Mouse (Mus musculus) adrenal gland, postnatal 25 days (tissue): ENCODE measurements around the gene Tnrc6b. TPM values are rescaled to one million over a fixed set of nuclear protein-coding genes. Genes with fewer than 3 reads are reported as not detected.
"Not testable (repeated sequence)": the region's sequence is repeated elsewhere in the genome, so short reads cannot be mapped to it uniquely, and the experiment has no call there.

Experiments
- DNase-seq: peaks from one replicate; pipeline ENCODE4 v3.0.0; 2021; ENCODE audit warnings: mixed read lengths
- total RNA-seq: library from RNA; stranded (reverse); gene quantifications from 2 replicates; pipeline ENCODE4 v1.2.3, GENCODE M21; 2021

The Tnrc6b gene
- total RNA-seq, 1 experiment from 2014 or later = 83.4 TPM

DNA sequence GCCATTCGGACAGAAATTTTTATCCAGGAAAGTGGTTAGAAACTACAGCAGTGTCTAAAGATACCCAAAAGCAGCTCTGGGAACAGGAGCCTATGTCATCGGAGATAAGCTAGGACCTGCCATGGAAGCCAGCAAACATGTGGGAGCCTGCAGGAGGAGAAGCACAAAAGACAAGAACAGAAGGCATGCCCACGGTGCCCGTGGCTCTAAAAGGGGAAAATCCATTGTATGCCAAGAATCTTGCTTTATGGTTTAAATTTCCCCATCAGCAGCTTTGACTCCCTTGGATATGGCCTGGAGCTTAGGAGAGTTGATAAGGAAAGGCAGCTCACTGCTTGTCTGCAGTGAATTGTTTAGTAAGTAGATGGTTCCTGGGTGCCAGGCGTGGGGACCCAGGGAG, 8.2 kb upstream of the Tnrc6b start:
- no peak for DNase-seq

- no peak for DNase-seq
These were observed 7.6 kb upstream of the Tnrc6b start for GRCm38 (mm10) chr15:80703495-80703894.

GRCm38 (mm10) chr15:80704267-80704666, 6.8 kb upstream of the Tnrc6b start:
- DNase-seq = peak; percentile 77

DNA sequence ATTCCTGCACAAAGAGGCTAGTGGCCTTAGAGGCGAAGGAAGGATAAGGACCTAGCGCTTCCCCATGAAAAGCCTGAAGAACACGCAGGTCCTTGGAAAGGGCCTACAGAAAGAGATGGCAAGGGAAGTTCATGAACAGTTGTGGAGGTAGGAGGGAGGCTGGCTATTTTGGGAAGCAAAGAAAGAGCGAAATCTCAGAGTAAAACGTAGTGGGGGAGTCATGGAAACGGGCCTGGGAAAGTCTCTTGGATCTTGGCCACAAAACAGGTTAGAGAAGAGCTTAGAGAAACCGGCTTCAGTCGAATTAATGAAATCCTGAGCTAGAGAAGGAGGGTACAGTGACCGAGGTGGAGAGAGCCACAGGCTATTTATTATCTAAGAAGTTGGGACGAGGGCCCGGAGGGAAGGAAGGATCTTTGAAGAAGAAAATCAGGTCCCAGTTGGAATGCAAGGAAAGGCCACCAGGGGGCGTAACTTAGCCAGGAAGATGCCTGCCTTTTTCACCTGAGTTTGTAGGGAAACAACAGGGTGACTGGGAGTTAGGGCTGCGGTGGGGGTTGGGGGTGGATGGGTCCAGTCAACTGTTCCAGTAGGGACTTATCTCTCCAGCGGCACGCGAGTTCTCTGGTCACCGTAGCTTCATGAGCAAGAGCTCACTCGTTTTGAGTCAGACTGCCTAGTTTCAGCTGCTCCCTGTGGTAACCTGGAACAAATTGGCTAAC, 5.1 kb upstream of the Tnrc6b start:
- peak; percentile 79 for DNase-seq

GRCm38 (mm10) chr15:80706596-80706995, 4.5 kb upstream of the Tnrc6b start:
- no peak for DNase-seq

DNA sequence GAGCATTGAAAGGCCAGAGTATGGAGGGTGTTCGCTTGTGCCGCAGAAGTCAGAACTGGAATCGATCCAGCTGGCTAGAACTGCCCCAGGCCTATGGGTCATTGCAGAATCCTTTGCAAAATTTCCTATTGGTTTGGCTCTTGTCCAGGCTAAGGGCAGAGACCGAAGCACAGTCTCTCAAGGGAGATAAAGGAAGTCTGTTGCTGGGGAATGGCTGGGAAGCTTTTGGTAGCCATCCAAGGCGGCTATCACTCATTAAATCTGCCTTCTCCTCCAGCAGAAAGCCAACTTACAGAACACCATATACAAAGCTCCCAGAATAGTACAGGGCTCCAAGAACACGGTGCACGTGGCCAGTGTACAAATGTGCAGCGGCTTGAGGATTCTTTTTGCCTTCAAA, 4.0 kb upstream of the Tnrc6b start:
- peak; percentile 71 for DNase-seq

- peak; percentile 46 for DNase-seq
These were observed 1.5 kb upstream of the Tnrc6b start for GRCm38 (mm10) chr15:80709593-80709992.

DNA sequence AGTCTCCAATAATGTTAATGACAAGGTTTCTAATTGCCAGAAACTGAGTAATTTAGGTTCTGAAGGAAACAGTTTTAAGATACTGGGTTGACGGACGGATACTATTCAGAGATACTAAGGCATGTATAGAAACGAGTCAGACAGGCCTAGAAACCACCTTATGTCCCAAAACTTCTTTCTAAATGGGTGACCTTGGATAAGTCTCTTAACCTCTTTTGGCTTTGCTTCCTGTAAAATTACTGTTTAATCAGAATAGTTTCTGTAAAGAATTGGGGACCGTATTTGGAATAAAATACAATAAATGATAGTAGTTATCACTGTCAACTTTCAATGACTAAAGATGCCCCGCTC, 881 bp upstream of the Tnrc6b start:
- no peak for DNase-seq

- peak; percentile 50 for DNase-seq
These were observed 463 bp downstream of the Tnrc6b start for GRCm38 (mm10) chr15:80711401-80712151.

DNA sequence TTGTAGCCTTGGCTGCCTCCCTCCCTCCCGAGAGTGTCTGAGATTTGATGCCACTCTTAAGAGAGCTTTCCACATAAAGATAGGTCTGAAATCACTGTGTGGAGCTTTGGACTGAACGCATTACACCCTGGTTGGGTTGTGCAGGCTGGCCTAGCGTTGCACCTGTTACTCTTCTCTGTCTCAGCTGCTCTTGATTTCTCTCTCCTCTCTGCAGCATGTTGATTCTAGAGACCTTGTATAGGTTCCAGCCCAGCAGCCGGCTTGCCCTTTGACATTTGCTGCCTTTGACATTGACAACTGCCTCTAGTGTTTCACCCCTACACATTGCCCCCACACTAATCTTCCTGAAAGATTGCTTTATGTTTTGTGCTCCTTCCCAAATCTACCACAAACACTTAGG, 3.2 kb downstream of the Tnrc6b start:
- DNase-seq = no peak

DNA sequence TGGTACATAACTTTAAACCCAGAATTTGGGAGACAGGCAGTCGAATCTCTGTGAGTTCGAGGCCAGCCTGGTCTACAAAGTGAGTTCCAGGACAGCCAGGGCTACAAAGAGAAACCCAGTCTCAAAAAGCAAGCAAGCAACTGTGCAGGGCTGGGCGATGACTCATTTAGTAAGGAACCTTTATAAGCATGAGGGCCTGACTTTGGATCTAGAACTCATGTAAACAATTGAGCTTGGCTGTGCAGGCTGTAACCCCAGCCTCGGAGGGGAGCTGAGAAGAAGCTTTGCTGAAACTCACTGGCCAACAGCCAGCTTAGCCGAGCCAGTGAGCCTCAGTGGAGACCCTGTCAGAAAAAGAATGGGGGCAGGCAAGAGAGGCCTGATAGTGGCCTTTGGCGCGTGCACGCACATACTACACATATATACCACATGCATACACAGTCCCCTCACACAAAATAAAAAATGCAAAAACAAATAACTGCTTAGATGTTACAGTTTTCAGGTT, 5.6 kb downstream of the Tnrc6b start:
- DNase-seq = no peak

GRCm38 (mm10) chr15:80717431-80717830, 6.3 kb downstream of the Tnrc6b start:
- DNase-seq = no peak

DNA sequence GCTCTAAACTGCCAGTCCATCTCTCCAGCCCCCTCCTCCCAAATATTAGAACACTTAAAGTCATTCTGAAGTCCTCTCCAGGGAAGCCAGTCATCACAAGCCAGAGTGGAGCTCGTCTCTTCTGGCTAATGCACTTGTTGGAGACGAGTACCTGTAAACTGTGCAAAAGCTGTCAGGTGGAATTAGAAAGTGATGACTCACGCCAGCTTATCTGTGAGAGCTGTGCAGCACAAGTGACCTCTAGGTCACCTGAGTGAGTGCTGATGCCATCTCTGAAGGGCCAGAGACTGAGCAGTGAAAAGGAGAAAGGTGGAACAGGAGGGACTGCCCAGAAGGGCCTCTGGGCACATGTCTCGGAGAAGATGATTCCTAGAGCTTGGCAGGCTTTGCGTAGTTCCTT, 9.1 kb downstream of the Tnrc6b start:
- DNase-seq = no peak

- DNase-seq = no peak
These were observed 10.7 kb downstream of the Tnrc6b start for GRCm38 (mm10) chr15:80721861-80722260.

DNA sequence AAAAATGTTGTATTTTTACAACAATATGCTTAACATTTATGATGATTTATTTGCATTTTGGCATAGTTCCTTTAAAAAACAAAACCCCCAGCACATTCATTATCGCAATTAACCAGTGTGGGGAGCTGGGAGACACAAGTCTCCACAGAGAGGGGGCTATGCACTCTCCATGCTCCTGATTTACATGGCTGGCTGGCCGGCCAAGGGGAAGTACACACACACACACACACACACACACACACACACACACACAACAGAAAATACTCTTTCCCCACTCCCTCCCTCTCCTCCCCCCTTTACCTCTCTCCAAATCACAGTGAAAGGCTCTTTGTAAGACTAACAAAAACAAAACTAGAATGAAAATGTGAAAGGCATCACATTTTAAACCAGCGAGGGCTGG, 11.3 kb downstream of the Tnrc6b start:
- DNase-seq = no peak

- DNase-seq = no peak
These were observed 18.4 kb downstream of the Tnrc6b start for GRCm38 (mm10) chr15:80729477-80729876.

DNA sequence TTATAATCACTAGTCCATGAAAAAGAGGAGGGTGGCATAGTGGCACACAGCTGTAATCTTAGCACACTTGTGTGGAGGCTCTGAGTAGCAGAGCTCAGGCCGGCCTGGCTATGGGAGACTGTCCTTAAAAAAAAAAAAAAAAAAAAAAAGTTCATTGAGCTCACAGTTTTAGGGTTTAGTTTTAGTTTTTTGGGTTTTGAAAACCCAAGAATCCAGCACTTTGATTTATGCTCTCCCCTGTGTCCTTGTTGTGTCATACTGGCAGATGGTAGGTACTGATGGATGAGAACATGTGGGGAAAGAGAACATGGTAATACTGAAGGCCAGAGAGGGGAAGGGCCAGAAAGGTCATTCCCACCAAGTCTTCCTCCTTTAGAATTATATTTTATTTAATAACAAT, 19.9 kb downstream of the Tnrc6b start:
- DNase-seq = no peak

DNA sequence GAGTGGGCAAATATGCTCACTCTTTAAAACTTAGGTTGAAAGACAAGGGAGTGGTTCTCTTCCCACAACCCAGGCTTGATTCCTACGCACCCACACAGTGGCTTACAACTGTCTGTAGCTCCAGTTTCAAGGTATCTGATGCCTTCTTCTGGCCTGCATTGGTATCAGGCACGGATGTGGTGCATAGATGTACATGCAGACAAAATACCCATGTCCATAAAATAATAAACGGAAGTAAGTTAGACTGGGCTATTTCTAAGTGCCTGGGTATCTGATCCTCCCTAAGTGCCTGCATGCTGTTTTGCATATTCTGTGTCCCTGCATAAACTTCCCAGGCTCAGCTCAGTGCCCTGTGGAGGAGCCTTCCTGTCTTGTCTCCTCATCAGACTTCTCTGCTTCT, 20.4 kb downstream of the Tnrc6b start:
- no peak for DNase-seq

- no peak for DNase-seq
These were observed 21.3 kb downstream of the Tnrc6b start for GRCm38 (mm10) chr15:80732266-80733030.

GRCm38 (mm10) chr15:80735300-80735699, 24.2 kb downstream of the Tnrc6b start:
- no peak for DNase-seq

GRCm38 (mm10) chr15:80735708-80736107, 24.6 kb downstream of the Tnrc6b start:
- not testable (repeated sequence) for DNase-seq

DNA sequence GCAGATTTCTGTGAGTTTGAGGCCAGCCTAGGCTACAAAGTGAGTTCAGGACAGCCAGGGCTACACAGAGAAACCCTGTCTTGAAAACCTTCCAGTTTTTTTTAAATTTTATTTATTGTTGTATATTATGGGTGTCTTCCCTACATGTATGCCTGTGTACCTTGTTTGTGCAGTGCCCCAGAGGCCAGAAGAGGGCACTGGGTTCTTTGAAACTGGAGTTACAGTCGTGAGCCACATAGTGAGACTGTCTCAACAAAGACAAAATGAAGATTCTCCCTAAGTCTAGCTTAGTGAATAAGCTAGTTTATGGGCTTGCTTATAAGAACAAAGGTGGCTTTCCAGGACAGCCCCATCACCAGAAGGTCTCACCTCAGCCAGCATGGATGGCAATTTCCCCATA, 25.4 kb downstream of the Tnrc6b start:
- no peak for DNase-seq

GRCm38 (mm10) chr15:80738244-80738643, 27.1 kb downstream of the Tnrc6b start:
- no peak for DNase-seq
